Mouse (Mus musculus) forelimb bud, embryonic 11.5 days (tissue): ENCODE data around the gene Gpr108.

ENCODE experiments used
- DNase-seq: peaks from one replicate; pipeline ENCODE4 v3.0.0-alpha.2; 2012; ENCODE audit warnings: low read depth, low spot score

Gene Gpr108

GRCm38 (mm10) chr17:57246663-57247392 lies 1.4 kb downstream of the Gpr108 start:
- peak; percentile 9 for DNase-seq

- DNase-seq: no peak
Observed at GRCm38 (mm10) chr17:57245311-57245929, 2.8 kb downstream of the Gpr108 start.

- no peak for DNase-seq
Observed at GRCm38 (mm10) chr17:57243650-57244370, 4.4 kb downstream of the Gpr108 start.

- DNase-seq: no peak
Observed at GRCm38 (mm10) chr17:57237181-57237580, 11.1 kb downstream of the Gpr108 start.

- no peak for DNase-seq
Observed at GRCm38 (mm10) chr17:57235803-57236202, 12.4 kb downstream of the Gpr108 start.

- no peak for DNase-seq
Observed at GRCm38 (mm10) chr17:57234254-57234928, 13.9 kb downstream of the Gpr108 start.

GRCm38 (mm10) chr17:57233038-57233437 lies 15.2 kb downstream of the Gpr108 start:
- DNase-seq: no peak

- DNase-seq: no peak
Observed at GRCm38 (mm10) chr17:57232200-57232599, 16.0 kb downstream of the Gpr108 start.

- DNase-seq: no peak
Observed at GRCm38 (mm10) chr17:57231321-57231771, 16.9 kb downstream of the Gpr108 start.

GRCm38 (mm10) chr17:57230728-57231125 lies 17.5 kb downstream of the Gpr108 start:
- no peak for DNase-seq

- no peak for DNase-seq
Observed at GRCm38 (mm10) chr17:57229851-57230727, 18.2 kb downstream of the Gpr108 start.

GRCm38 (mm10) chr17:57228873-57229272 lies 19.4 kb downstream of the Gpr108 start:
- DNase-seq: no peak

GRCm38 (mm10) chr17:57228014-57228413 lies 20.2 kb downstream of the Gpr108 start, which contains the start of gene C3:
C3 (minus strand) TSS chr17:57228136.
- no peak for DNase-seq

GRCm38 (mm10) chr17:57227468-57227867 lies 20.8 kb downstream of the Gpr108 start:
- no peak for DNase-seq

GRCm38 (mm10) chr17:57223313-57223712 lies 24.9 kb downstream of the Gpr108 start:
- DNase-seq: no peak

GRCm38 (mm10) chr17:57221911-57222310 lies 26.3 kb downstream of the Gpr108 start:
- no peak for DNase-seq

- peak; percentile 3 for DNase-seq
Observed at GRCm38 (mm10) chr17:57219884-57220207, 28.4 kb downstream of the Gpr108 start.

GRCm38 (mm10) chr17:57219167-57219883 lies 28.9 kb downstream of the Gpr108 start:
- peak; percentile 48 for DNase-seq

- no peak for DNase-seq
Observed at GRCm38 (mm10) chr17:57218335-57218900, 29.8 kb downstream of the Gpr108 start.
